Mouse (Mus musculus) embryo, embryonic 11 days (tissue): ENCODE data around the gene Mea1.

ENCODE experiments used
- DNase-seq: peaks from one replicate; pipeline ENCODE4 v3.0.0-alpha.2; 2015

Gene Mea1

DNA sequence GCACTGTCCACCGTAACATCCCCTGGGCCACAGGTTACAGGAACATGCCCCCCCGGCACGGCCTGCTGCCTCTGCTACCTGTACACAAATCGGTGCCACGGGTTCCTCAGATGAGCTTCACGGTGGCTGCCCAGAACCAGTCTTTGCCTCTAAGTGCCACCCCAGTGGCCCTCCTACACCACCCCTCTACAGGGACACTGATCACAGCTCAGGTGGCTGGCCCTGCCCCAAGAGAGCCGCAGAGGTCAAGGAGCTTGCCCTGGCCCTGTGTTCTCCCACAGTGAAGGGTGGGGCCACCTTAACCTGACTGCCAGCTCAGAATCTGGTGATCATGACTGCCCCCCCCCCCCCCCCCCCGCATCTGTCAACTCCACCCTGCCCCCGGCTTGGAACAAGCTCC is at the start of gene Mea1:
Gene Mea1 (plus strand): TSS at position 378 of the 400 bp plus-strand sequence.
- no peak for DNase-seq

DNA sequence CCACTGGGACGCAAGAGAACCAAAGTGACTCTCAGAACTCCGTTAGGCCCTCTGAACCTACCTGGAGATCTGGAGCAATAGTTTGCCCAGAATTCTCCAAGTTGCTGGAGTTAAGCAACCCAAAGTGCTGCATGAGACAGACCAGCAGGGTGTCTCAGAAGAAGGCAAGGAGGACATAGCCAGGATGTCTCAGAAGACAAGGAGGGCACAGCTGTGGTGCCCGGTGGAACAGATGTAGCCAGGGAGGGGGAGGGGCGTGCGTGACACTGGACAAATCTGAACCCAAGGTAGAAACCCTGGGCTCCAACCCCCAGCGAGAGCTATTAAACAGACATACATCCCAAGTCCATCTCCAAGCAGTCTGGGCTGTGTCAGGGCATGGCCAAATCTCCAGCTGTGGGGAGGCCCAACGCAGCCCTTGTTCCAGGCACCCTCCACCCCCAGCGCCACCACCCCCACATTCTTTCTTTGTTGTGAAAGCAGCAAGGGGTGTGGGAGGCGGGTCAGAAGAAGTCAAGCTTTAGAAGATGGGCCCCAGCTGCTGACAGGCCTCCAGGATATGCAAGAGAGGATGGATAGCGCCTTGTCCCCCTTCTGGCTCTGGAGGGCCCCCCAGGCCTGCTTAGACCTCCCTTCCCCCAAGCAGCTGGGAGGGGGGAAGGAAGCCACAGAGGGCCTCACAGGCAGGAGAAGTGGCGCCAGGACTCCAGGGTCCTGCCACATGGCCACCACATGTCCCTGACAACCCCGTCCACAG is 48.7 kb upstream of the Mea1 start:
- DNase-seq = peak; percentile 80

DNA sequence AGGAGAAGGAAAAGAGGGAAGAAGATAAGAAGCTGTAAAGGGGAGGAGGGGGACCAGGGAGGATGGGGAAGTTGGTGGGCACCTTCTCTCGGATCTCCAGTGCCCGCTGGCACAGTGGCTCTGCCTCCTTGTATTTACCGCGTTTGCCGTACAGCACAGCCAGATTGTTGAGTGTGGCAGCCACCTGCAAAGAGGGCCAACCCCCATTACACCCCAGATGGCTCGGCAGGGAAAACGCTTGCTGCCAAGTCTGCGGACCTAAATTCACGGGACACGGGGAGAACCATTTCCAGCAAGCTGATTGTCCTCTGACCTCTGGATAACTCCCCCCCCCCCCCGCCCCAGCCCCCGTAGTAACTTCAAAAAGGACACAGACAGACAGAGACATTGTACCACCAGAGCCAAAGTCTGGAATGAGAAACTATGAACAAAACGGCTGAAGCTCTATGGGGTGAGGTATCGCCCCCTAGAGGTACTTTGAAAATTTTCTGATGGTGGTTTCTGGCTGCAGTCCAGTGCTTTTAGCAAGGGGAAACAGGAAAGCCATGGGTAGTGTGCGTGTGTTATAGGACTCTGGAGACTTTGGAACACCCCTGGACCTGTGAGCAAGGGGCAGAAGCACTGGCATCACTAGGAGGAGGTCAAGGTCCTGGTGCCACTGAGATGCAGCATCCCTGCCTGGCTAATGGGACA is 41.6 kb upstream of the Mea1 start:
- peak; percentile 78 for DNase-seq

DNA sequence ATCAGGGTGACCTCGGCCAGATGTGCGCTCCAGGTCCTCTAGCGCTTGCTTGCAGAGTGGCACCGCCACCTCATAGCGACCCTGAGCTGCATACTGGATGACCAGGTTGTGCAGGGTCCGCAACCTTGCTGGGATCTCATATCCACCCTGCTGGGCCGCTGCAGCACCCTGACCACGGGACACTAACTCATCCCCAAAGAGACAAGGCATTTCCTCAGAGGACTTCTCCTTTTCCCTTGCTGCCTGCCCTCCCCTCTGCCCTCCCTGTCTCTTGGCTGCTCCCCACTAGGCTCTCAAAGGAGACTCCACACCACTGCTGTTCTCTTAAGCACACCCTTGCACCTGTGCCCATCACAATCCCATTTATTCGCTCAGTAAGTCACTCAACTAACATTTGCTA is 38.7 kb upstream of the Mea1 start:
- DNase-seq = no peak

DNA sequence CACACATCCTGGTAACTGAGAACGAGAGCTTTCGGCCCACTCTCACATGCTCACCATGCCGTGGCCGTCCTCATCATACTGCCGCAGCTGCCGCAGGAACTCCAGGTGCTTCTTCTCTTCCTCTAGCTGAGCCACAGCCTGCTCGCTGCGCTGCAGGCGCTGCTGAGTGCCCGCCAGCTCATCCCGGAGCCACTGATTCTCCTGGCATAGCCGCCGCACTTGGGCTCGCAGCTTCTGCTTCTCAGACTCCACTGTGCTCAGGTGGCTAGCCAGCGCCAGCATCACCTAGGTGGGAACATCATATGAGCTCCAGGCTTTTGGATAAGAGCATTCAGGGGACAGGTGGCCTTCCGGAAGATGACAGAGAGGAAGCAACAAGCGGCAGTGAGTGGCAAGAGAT is 36.5 kb upstream of the Mea1 start:
- DNase-seq = no peak

DNA sequence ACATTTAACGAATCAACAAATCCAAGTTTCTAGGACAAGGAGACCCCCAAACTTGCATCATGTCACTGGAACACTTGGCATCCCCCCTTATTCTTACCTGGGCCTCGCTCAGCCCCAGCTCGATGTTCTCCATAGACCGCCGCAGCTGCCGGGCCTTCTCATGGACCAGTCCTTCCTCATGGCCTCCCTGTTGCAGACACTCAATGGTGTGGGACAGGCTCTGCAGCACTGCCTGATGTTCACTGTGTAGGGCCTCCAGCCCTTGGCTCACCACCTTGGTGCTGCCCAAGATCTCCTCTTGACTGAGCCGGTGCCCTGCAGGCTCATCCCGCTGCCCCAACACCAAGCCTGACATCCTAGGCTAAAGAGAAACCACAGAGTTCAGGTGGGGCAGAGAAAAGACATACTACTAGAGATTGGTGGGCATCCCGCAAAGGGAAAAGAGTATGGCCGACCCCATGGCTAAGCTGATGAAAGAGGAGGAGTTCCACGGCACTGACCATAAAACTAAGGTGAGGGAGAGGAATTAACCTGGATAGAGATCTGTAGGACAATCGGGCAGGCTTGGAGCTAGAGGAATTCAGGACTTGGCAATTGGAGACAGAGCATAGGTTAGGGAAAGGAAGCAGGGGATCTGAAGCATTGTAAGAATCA is 34.3 kb upstream of the Mea1 start:
- DNase-seq = no peak

DNA sequence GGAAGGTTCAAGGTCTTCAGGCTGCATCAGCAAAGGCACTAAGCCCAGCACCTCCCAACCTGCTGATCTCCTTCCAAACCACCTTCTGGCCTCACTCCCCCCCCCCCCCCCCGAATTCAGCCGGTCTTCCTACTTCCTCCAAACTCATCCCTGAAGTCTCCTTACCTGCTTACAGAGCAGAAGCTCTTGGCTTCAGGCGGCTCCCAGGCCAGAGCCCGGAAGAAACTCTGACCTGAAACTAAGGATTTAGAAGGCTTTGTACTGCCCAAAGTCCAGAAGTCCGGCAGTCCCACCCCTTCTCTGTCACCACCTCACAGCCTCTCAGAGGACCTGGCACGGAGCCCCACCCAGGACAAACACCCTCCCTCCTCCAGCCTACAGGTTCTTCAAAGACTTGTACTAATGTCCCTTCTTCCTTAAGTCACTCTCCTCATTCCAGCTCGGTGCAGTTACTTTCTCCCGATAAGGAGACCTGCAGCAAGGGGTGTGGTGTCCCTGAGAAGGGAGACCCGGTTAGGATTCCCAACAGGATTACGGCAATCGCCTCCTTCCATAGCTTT is 33.6 kb upstream of the Mea1 start:
- DNase-seq = peak; percentile 7

DNA sequence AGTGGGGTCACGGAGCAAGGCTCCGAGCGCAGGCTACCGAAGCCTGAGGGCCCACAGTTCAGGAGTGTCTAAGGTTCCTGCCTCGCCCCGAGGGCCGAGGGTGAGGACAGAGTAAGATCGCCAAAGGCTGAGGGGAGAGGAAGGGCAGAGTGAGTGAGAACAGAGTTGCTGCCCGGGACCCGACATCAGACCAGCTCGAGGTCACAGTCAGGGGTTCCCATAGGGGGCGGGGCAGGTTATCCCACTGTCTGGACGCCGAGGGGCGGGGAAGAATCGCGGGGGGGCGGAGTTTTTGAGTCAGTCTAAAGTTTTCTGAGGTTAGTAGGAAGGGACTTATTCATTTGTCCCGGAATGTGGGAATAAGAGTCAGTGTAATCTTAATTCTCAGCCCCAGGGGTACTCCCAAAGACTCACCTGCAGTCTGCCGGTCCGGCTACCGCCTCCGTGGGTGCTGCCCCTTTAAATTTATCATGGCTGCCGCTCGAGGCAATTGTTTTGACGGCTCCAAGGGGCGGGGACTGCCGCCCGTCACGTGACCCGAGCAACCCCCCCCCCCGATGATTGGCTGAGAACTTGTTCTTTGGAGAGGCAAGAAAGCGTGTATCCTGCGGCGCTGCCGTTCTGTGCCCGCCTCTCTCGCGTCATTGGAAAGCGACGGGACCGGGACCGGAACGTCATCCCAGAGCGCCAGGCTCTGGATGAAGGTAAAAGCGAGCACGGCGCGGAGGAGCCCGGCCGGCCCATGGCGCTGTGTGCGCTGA is 32.9 kb upstream of the Mea1 start, which contains the start of the genes Klc4 and Mrpl2:
Gene Klc4 (minus strand): TSS at position 462 of the 761 bp plus-strand sequence.
Gene Mrpl2 (plus strand): TSS at position 669 of the 761 bp plus-strand sequence.
- peak; percentile 97 for DNase-seq

DNA sequence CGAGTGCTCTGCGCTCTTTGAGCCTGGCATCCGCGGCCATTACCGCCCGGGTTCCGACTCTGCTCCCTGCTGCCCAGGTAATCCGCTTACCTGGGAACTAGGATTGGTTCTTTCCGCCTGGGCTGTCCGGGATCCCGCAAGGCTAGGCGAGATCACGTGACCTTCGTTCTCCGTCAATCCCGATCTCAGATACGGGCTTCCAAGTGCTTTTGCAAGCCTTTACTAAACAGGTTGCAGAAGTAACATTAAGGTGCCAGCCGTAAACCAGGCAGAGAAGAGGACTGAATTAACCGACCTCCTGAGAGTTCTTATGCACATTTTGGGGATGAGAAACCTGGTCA is 32.3 kb upstream of the Mea1 start:
- DNase-seq = no peak

DNA sequence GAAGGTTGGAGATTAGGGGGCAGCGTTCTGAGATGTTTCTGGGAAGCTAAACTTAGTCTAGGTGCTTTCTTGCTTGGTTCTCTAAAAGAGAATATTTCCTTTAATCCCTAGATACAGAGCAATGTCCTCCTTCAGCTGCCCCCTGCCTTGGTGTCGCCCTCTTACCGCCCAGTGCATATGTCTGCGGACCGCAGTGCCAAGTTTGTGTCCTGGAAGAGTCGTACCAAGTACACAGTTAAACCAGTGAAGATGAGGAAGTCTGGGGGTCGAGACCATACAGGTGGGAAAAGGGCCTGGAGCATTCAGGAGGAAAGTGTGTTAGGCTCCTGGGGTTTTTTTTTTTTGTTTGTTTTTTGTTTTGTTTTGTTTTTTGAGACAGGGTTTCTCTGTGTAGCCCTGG is 31.3 kb upstream of the Mea1 start:
- DNase-seq = no peak

DNA sequence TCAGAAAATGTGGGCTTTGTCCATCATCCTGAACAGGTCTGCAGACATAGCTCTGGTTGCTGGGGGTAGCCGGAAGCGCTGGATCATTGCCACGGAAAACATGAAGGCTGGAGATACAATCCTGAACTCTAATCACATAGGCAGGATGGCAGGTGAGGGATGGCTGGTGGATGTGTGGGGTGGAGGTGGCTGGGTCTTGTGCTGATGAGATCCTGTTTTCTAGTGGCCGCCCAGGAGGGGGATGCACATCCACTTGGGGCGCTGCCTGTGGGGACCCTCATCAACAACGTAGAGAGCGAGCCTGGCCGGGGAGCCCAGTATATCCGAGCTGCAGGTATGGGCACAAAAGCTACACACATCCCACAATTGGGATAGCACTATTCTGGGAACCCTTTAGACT is 30.2 kb upstream of the Mea1 start:
- DNase-seq = no peak

DNA sequence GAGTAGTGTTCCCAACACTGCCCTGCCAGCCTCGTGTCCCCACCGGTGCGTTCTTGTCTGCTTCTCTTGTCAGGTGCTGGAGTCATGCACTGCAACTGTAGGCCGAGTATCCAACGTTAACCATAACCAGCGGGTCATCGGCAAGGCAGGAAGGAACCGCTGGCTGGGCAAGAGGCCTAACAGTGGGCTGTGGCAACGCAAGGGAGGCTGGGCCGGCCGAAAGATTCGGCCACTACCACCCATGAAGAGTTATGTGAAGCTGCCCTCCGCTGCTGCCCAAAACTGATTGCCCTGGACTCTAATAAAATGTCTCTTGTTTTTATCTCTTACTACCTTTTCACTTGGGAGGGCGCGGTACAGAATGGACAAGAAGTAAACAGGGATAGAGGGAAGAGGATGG is 28.8 kb upstream of the Mea1 start:
- DNase-seq = no peak

DNA sequence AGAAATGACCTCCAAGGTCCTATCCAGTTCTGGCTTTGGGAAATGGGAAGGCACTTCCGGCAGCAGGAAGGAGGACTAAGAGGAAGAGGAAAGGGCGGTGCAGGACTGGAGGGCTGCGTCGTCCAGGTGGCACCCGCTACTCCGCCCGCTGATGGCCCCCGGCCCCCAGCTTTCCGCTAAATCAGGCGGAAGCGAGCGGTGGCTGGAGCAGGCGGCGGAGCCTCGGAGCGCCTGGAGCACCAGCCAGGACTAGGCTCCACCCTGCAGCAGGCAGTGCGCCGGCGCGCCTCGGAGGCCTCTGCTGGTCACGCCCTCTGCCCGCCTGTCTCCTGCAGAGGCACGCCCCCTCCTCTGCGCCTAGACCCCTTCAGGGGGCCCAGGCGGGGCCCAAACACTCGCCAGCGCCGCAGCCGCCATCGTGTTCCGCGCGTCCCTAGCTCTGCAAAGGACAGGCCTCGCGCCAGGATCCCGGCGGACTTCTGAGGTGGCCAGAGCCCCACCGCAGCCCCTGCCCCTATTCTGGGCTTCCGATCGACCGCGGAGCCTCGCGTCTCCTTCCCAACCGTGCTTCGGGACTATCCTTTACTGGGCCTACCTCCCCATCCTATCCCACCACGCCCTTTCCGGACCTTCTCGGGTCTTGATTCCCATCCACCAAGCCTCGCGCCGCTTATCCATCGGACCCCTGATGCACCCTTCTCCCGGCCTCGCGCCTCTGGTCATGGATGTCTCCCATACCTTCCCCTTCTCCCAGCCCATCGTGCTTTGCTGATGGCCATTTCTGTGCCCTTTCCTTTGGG is 28.2 kb upstream of the Mea1 start, which contains the start of gene Cul7:
Gene Cul7 (plus strand): TSS at position 106 of the 800 bp plus-strand sequence.
- DNase-seq = peak; percentile 97

DNA sequence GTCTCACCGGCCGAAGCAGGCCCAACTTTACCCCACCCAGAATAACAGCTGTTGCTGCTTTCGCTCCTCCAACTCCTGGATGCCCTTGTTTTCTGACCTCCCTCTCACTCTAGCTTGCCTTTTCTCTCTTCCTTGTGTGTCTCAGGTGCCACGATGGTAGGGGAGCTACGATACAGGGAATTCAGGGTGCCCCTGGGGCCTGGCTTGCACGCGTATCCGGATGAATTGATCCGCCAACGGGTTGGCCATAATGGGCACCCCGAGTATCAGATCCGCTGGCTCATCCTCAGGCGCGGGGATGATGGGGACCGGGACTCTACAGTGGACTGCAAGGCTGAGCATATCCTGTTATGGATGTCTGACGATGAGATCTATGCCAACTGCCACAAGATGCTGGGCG is 27.3 kb upstream of the Mea1 start:
- DNase-seq = no peak

DNA sequence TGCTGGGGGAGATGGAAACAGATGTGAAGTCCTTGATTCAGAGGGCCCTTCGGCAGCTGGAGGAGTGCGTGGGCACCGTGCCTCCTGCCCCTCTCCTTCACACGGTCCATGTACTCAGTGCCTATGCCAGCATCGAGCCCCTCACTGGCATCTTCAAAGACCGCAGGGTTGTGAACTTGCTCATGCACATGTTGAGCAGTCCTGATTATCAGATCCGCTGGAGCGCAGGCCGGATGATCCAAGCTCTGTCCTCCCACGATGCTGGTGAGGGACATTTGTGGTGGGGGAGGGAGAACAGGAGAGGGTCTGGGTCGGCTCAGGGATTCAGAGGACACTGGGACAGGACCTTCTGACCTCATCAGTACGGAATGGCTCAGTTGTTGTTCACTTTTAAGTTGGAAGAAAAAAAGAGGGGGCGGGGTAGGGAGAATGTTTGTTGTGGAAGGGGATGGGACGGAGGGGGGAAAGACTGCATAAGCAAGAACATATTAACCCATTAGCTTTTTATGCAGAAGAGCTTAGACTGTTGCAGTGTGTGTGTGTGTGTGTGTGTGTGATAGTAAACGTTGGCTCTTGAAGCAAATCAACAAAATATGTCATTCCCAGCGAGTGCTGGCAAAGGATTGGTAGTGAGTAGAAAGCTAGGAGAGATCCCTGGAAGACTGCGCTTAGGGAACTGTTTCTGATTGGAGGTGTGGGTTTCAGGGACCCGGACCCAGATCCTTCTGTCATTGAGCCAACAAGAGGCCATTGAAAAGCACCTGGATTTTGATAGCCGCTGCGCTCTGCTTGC is 26.6 kb upstream of the Mea1 start:
- DNase-seq = no peak

DNA sequence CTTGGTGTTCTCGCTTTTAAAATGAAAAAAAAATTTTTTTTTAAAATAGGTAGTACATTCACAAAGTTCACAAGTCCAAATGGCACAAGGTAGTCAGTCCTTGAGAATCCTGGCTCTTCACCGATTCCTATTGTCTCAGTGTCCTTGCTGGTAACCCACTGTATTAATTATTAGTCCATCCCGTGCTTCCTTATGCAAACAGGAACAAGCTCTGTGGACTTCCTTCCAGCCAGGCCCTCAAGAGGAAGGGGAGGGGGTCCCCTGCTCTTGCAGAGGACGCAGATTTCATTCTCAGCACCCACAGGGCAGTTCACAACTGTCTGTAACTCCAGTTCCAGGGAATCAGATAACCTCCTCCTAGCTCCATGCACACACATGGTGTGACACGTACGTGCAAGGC is 22.5 kb upstream of the Mea1 start:
- DNase-seq = no peak

DNA sequence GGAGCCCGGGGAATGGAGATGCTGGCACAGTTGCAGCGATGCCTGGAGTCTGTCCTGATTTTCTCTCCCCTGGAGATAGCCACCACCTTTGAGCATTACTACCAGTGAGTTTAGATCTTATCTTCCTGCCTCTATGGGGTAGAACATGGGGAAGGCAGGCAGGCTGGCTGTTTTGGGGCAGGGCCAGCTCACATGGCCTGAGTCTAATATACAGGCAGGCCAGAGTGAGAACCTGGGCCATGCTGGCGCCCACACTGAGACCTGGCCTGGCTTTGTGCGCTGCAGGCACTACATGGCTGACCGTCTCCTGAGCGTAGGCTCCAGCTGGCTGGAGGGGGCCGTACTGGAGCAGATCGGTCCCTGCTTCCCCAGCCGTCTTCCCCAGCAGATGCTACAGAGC is 17.2 kb upstream of the Mea1 start:
- no peak for DNase-seq

DNA sequence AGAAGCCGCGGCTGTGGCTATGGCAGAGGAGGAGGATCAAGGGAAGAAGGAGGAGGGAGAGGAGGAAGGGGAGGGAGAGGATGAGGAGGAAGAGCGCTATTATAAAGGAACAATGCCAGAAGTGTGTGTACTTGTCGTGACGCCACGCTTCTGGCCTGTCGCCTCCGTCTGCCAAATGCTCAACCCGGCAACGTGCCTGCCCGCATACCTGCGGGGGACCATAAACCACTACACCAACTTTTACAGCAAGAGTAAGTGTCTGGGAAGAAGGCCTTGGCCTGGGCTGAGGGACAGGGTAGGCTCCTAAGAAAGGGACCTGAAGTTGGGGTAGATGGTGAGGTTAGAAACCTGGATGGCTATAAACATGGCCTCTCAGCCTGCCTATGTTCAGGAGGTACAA is 16.6 kb upstream of the Mea1 start:
- no peak for DNase-seq

DNA sequence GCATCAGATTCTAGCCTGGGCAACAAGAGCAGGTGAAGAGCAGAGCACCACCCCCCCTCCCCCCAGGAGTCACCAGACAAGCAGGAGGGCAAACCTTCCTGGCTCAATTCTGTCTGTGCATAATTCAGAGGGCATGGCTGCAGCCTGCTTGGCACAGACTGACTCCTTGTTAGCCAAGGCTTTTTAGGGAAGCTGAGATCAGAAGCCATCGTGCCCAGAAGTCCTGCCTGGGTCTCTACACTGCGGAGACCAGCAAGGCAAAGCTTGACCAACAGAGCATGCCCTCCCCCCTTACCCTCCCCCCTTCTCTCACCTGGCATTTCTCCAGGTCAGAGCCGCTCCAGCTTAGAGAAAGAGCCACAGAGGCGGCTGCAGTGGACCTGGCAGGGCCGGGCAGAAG is 15.9 kb upstream of the Mea1 start:
- DNase-seq = no peak

DNA sequence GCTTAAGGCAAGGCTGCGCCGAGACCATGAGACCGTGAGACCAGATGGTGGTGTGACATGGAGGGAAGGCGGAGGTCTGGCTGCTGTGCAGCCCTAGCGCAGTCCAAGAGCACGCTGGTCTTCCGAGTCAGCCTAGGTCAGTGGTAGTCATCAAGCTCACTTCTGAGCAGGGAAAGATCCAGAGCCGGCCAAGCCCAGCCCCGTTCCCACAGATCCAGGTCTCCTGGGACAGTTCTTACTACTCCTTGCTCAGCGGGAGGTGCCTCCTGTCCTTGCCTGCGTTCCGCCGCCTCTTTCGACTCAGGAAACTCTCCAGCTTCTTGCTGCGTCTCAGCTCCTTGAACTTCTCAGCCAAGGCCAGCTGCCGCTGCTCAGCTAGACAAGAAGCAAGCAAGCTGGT is 10.9 kb upstream of the Mea1 start:
- no peak for DNase-seq

DNA sequence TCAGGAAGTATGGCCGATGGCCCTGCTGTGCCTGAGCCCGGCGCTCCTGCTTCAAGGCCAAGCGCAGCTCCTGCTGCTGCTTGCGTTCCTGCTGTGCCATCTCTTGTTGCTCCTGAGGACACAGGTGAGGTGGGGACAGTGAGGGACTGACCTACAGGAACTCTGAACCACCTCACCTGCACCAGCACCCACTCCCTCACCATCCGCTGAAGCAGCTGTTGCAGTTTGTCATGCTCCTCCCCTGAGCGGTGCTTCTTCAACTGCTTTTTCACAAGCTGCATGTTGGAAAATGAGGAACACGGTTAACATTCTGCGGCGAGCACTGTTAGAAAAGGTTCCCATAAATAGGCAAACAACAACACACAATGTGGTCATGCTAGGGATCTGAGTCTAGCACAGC is 8.7 kb upstream of the Mea1 start:
- DNase-seq = no peak
